Mouse (Mus musculus) small intestine, adult 2 months (tissue): ENCODE data around the gene Pcp4.

ENCODE experiments used
- CTCF ChIP-seq: fragments of 200-500 bp; IDR thresholded peaks from 2 replicates; pipeline ENCODE4 v1.5.1; 2012; ENCODE audit warnings: low read depth, mild to moderate bottlenecking, control low read depth, inconsistent platforms, low read length, moderate library complexity, mixed read lengths; ENCODE audit not compliant: insufficient replicate concordance, insufficient read length; ENCODE audit errors: extremely low read depth
- POLR2A ChIP-seq: fragments of 200-500 bp; IDR thresholded peaks from 2 replicates; pipeline ENCODE4 v1.6.1; 2012; ENCODE audit warnings: low read depth, mild to moderate bottlenecking, control low read depth, inconsistent platforms, low read length, moderate library complexity

- TF ChIP-seq POLR2A (no peak), CTCF (no peak)
These were observed 40.7 kb upstream of the Pcp4 start for GRCm38 (mm10) chr16:96426671-96427070.
